Mouse (Mus musculus): Measurements from ENCODE around the gene Cmtm6. TPM values are rescaled to one million over a fixed set of nuclear protein-coding genes. Genes with fewer than 3 reads are reported as not detected.

Cmtm6 gene
- polyA plus RNA-seq, 2 experiments = 10.8 to 20.1 TPM

GRCm38 (mm10) chr9:114798845-114799244, 67.9 kb downstream of the Cmtm6 start:
- ATAC-seq (ENCODE audit: insufficient read depth) (no peak), DNase-seq (ENCODE audit: low read depth in 3 of 3, low spot score in 3 of 3) (no peak)
- Histone ChIP-seq H3K4me1 (replicated peaks; ENCODE audit: control insufficient read depth in 2 of 2, insufficient read depth in 2 of 2, low read length in 1 of 2) (no peaks in the 10 kb centered on the region; a peak in 1 of 4 replicates), H3K4me3 (ENCODE audit: insufficient read depth in 1 of 2, low read depth in 2 of 2, low read length in 2 of 2) (no peak overlapping the region), H3K27me3 (ENCODE audit: control insufficient read depth, insufficient read depth, low read length) (no peaks in the 10 kb centered on the region), H3K36me3 (replicated peaks; ENCODE audit: control insufficient read depth, insufficient read depth, low read depth) (no peaks in the 10 kb centered on the region), H3K9me3 (ENCODE audit: control insufficient read depth, low read length) (no peaks in the 10 kb centered on the region), H3K9ac (replicated peaks) (no peak overlapping the region), H3K27ac (no peak overlapping the region), H3K4me2 (ENCODE audit: low read depth) (no peak overlapping the region)
- WGBS (ENCODE audit: insufficient replicate concordance) = 50% methylated on average over 6 of the region's 6 CpGs
- TF ChIP-seq EP300 (IDR thresholded peaks at IDR 0.05; ENCODE audit: low read depth) (no peak), CTCF (IDR thresholded peaks at IDR 0.05; ENCODE audit: low read depth) (no peak)

Other genes with a start within 250 kb of the Cmtm6 start
- gene Ccr4, start 226.2 kb upstream of the Cmtm6 start, polyA plus RNA-seq (2012; rRNA removed) = not detected in 2 replicates
- not detected in 2 replicates for gene Ccr4, start 226.2 kb upstream of the Cmtm6 start, polyA plus RNA-seq (2014; fragmentation: Nextera tagmentation; extraction: Ambion mirVana)
- gene C130032M10Rik, start 215.4 kb upstream of the Cmtm6 start, polyA plus RNA-seq (2012; rRNA removed) = not detected in 2 replicates
- not detected in 2 replicates for gene C130032M10Rik, start 215.4 kb upstream of the Cmtm6 start, polyA plus RNA-seq (2014; fragmentation: Nextera tagmentation; extraction: Ambion mirVana)
- 0.61 and 0.74 TPM in 2 replicates for gene Trim71, start 166.7 kb upstream of the Cmtm6 start, polyA plus RNA-seq (2012; rRNA removed)
- gene Trim71, start 166.7 kb upstream of the Cmtm6 start, polyA plus RNA-seq (2014; fragmentation: Nextera tagmentation; extraction: Ambion mirVana) = 0.62 and 0.82 TPM in 2 replicates
- gene Cnot10, start 90.9 kb upstream of the Cmtm6 start, polyA plus RNA-seq (2012; rRNA removed) = 16.3 and 20.7 TPM in 2 replicates
- 23.1 and 23.8 TPM in 2 replicates for gene Cnot10, start 90.9 kb upstream of the Cmtm6 start, polyA plus RNA-seq (2014; fragmentation: Nextera tagmentation; extraction: Ambion mirVana)
- 5.0 and 10.3 TPM in 2 replicates for gene Dync1li1, start 42.3 kb upstream of the Cmtm6 start, polyA plus RNA-seq (2012; rRNA removed)
- gene Dync1li1, start 42.3 kb upstream of the Cmtm6 start, polyA plus RNA-seq (2014; fragmentation: Nextera tagmentation; extraction: Ambion mirVana) = 10.8 and 11.5 TPM in 2 replicates
- gene Cmtm7, start 50.7 kb downstream of the Cmtm6 start, polyA plus RNA-seq (2012; rRNA removed) = 36.7 and 52.9 TPM in 2 replicates
- 43.5 and 49.5 TPM in 2 replicates for gene Cmtm7, start 50.7 kb downstream of the Cmtm6 start, polyA plus RNA-seq (2014; fragmentation: Nextera tagmentation; extraction: Ambion mirVana)
- gene Cmtm8, start 113.0 kb downstream of the Cmtm6 start, polyA plus RNA-seq (2012; rRNA removed) = 16.2 and 21.9 TPM in 2 replicates
- gene Cmtm8, start 113.0 kb downstream of the Cmtm6 start, polyA plus RNA-seq (2014; fragmentation: Nextera tagmentation; extraction: Ambion mirVana) = 24.2 and 26.2 TPM in 2 replicates
- gene Gpd1l, start 202.9 kb downstream of the Cmtm6 start, polyA plus RNA-seq (2012; rRNA removed) = 3.9 and 4.6 TPM in 2 replicates
- 3.4 and 3.7 TPM in 2 replicates for gene Gpd1l, start 202.9 kb downstream of the Cmtm6 start, polyA plus RNA-seq (2014; fragmentation: Nextera tagmentation; extraction: Ambion mirVana)
- 0.29 and 0.34 TPM in 2 replicates for gene Osbpl10, start 247.5 kb downstream of the Cmtm6 start, polyA plus RNA-seq (2012; rRNA removed)
- 0.08 and 0.16 TPM in 2 replicates for gene Osbpl10, start 247.5 kb downstream of the Cmtm6 start, polyA plus RNA-seq (2014; fragmentation: Nextera tagmentation; extraction: Ambion mirVana)

Measured in liver, embryonic 14.5 days (tissue).